Mouse (Mus musculus): ENCODE results near the gene Babam2. TPM values are rescaled to one million over a fixed set of nuclear protein-coding genes. Genes with fewer than 3 reads are reported as not detected.

The Babam2 gene
- polyA plus RNA-seq, 1 experiment from 2014 or later, result 69.4 TPM

GRCm38 (mm10) chr5:31816082-31816481 lies 118.6 kb downstream of the Babam2 start:
- Histone ChIP-seq H3K4me2 (replicated peaks; ENCODE audit: low read depth, low read length) (no peak overlapping the region), H3K4me1 (ENCODE audit: insufficient read depth, low read length) (peaks cover 32% of the 10 kb centered on the region), H3K9ac (replicated peaks; ENCODE audit: low read length) (no peak overlapping the region), H3K27ac (ENCODE audit: low read length) (no peak overlapping the region), H3K36me3 (ENCODE audit: insufficient read depth, low read length) (no peaks in the 10 kb centered on the region), H3K27me3 (ENCODE audit: insufficient read depth, low read length) (no peaks in the 10 kb centered on the region), H3K9me3 (ENCODE audit: low read length) (no peaks in the 10 kb centered on the region), H3K4me3 (ENCODE audit: low read length) (no peak overlapping the region)
- ATAC-seq (ENCODE audit: low FRiP score, low TSS enrichment), result no peak
- WGBS, result 70% methylated on average over 1 of the region's 1 CpGs

- no peaks in the 10 kb centered on the region for H3K27me3 ChIP-seq (ENCODE audit: insufficient read depth, low read length)
- ATAC-seq (ENCODE audit: low FRiP score, low TSS enrichment), result no peak
- no peak overlapping the region for H3K9ac ChIP-seq (replicated peaks; ENCODE audit: low read length)
- H3K27ac ChIP-seq (ENCODE audit: low read length), result no peak overlapping the region
- no peak overlapping the region for H3K4me3 ChIP-seq (ENCODE audit: low read length)
- no peaks in the 10 kb centered on the region for H3K36me3 ChIP-seq (ENCODE audit: insufficient read depth, low read length)
- WGBS, result 80% methylated on average over 3 of the region's 3 CpGs
- no peak overlapping the region for H3K4me2 ChIP-seq (replicated peaks; ENCODE audit: low read depth, low read length)
- no peaks in the 10 kb centered on the region for H3K9me3 ChIP-seq (ENCODE audit: low read length)
- peaks cover 9% of the 10 kb centered on the region for H3K4me1 ChIP-seq (ENCODE audit: insufficient read depth, low read length)
Observed at GRCm38 (mm10) chr5:31820801-31821200, 123.3 kb downstream of the Babam2 start.

GRCm38 (mm10) chr5:31821204-31821603 lies 123.7 kb downstream of the Babam2 start:
- WGBS, result 96% methylated on average over 1 of the region's 1 CpGs
- no peak overlapping the region for H3K4me2 ChIP-seq (replicated peaks; ENCODE audit: low read depth, low read length)
- no peak overlapping the region for H3K9ac ChIP-seq (replicated peaks; ENCODE audit: low read length)
- H3K9me3 ChIP-seq (ENCODE audit: low read length), result no peaks in the 10 kb centered on the region
- no peak overlapping the region for H3K27ac ChIP-seq (ENCODE audit: low read length)
- no peak overlapping the region for H3K4me3 ChIP-seq (ENCODE audit: low read length)
- no peaks in the 10 kb centered on the region for H3K36me3 ChIP-seq (ENCODE audit: insufficient read depth, low read length)
- H3K4me1 ChIP-seq (ENCODE audit: insufficient read depth, low read length), result peaks cover 5% of the 10 kb centered on the region
- ATAC-seq (ENCODE audit: low FRiP score, low TSS enrichment), result no peak
- H3K27me3 ChIP-seq (ENCODE audit: insufficient read depth, low read length), result no peaks in the 10 kb centered on the region

- no peak overlapping the region for H3K9ac ChIP-seq (replicated peaks; ENCODE audit: low read length)
- no peaks in the 10 kb centered on the region for H3K9me3 ChIP-seq (ENCODE audit: low read length)
- H3K4me3 ChIP-seq (ENCODE audit: low read length), result no peak overlapping the region
- WGBS, result 65% methylated on average over 3 of the region's 3 CpGs
- H3K27ac ChIP-seq (ENCODE audit: low read length), result no peak overlapping the region
- peaks cover 3% of the 10 kb centered on the region; the same call in 1 of the 2 replicates for H3K4me1 ChIP-seq (ENCODE audit: insufficient read depth, low read length)
- no peaks in the 10 kb centered on the region for H3K36me3 ChIP-seq (ENCODE audit: insufficient read depth, low read length)
- no peak overlapping the region for H3K4me2 ChIP-seq (replicated peaks; ENCODE audit: low read depth, low read length)
- no peak for ATAC-seq (ENCODE audit: low FRiP score, low TSS enrichment)
- no peaks in the 10 kb centered on the region for H3K27me3 ChIP-seq (ENCODE audit: insufficient read depth, low read length)
Observed at GRCm38 (mm10) chr5:31823673-31824072, 126.2 kb downstream of the Babam2 start.

- no peaks in the 10 kb centered on the region for H3K36me3 ChIP-seq (ENCODE audit: insufficient read depth, low read length)
- H3K9me3 ChIP-seq (ENCODE audit: low read length), result no peaks in the 10 kb centered on the region
- 59% methylated on average over 2 of the region's 2 CpGs for WGBS
- no peak overlapping the region for H3K27ac ChIP-seq (ENCODE audit: low read length)
- no peak overlapping the region for H3K4me2 ChIP-seq (replicated peaks; ENCODE audit: low read depth, low read length)
- no peak for ATAC-seq (ENCODE audit: low FRiP score, low TSS enrichment)
- no peak overlapping the region for H3K4me3 ChIP-seq (ENCODE audit: low read length)
- no peak overlapping the region for H3K9ac ChIP-seq (replicated peaks; ENCODE audit: low read length)
- H3K4me1 ChIP-seq (ENCODE audit: insufficient read depth, low read length), result peaks cover 3% of the 10 kb centered on the region; the same call in 1 of the 2 replicates
- H3K27me3 ChIP-seq (ENCODE audit: insufficient read depth, low read length), result no peaks in the 10 kb centered on the region
Observed at GRCm38 (mm10) chr5:31824126-31824525, 126.6 kb downstream of the Babam2 start.

- no peaks in the 10 kb centered on the region for H3K9me3 ChIP-seq (ENCODE audit: low read length)
- no peaks in the 10 kb centered on the region for H3K36me3 ChIP-seq (ENCODE audit: insufficient read depth, low read length)
- H3K27ac ChIP-seq (ENCODE audit: low read length), result no peak overlapping the region
- H3K27me3 ChIP-seq (ENCODE audit: insufficient read depth, low read length), result no peaks in the 10 kb centered on the region
- ATAC-seq (ENCODE audit: low FRiP score, low TSS enrichment), result no peak
- peaks cover 3% of the 10 kb centered on the region; the same call in 1 of the 2 replicates for H3K4me1 ChIP-seq (ENCODE audit: insufficient read depth, low read length)
- WGBS, result 92% methylated on average over 5 of the region's 5 CpGs
- no peak overlapping the region for H3K4me2 ChIP-seq (replicated peaks; ENCODE audit: low read depth, low read length)
- H3K4me3 ChIP-seq (ENCODE audit: low read length), result no peak overlapping the region
- H3K9ac ChIP-seq (replicated peaks; ENCODE audit: low read length), result no peak overlapping the region
Observed at GRCm38 (mm10) chr5:31827304-31827703, 129.8 kb downstream of the Babam2 start.

GRCm38 (mm10) chr5:31827896-31828295 lies 130.4 kb downstream of the Babam2 start:
- no peak overlapping the region for H3K27ac ChIP-seq (ENCODE audit: low read length)
- H3K4me3 ChIP-seq (ENCODE audit: low read length), result no peak overlapping the region
- H3K9me3 ChIP-seq (ENCODE audit: low read length), result no peaks in the 10 kb centered on the region
- no peaks in the 10 kb centered on the region for H3K36me3 ChIP-seq (ENCODE audit: insufficient read depth, low read length)
- peaks cover 3% of the 10 kb centered on the region; the same call in 1 of the 2 replicates for H3K4me1 ChIP-seq (ENCODE audit: insufficient read depth, low read length)
- 88% methylated on average over 5 of the region's 5 CpGs for WGBS
- H3K9ac ChIP-seq (replicated peaks; ENCODE audit: low read length), result no peak overlapping the region
- H3K27me3 ChIP-seq (ENCODE audit: insufficient read depth, low read length), result no peaks in the 10 kb centered on the region
- ATAC-seq (ENCODE audit: low FRiP score, low TSS enrichment), result no peak
- H3K4me2 ChIP-seq (replicated peaks; ENCODE audit: low read depth, low read length), result no peak overlapping the region

- WGBS, result 95% methylated on average over 10 of the region's 10 CpGs
- H3K4me3 ChIP-seq (ENCODE audit: low read length), result no peak overlapping the region
- H3K4me1 ChIP-seq (ENCODE audit: insufficient read depth, low read length), result peaks cover under 1% of the 10 kb centered on the region; the same call in 1 of the 2 replicates
- no peak overlapping the region for H3K9ac ChIP-seq (replicated peaks; ENCODE audit: low read length)
- H3K36me3 ChIP-seq (ENCODE audit: insufficient read depth, low read length), result no peaks in the 10 kb centered on the region
- no peak overlapping the region for H3K27ac ChIP-seq (ENCODE audit: low read length)
- H3K27me3 ChIP-seq (ENCODE audit: insufficient read depth, low read length), result no peaks in the 10 kb centered on the region
- no peak overlapping the region for H3K4me2 ChIP-seq (replicated peaks; ENCODE audit: low read depth, low read length)
- H3K9me3 ChIP-seq (ENCODE audit: low read length), result no peaks in the 10 kb centered on the region; the same call in 1 of the 2 replicates
- no peak for ATAC-seq (ENCODE audit: low FRiP score, low TSS enrichment)
Observed at GRCm38 (mm10) chr5:31828747-31829146, 131.3 kb downstream of the Babam2 start.

GRCm38 (mm10) chr5:31829588-31829987 lies 132.1 kb downstream of the Babam2 start:
- Histone ChIP-seq H3K27me3 (ENCODE audit: insufficient read depth, low read length) (no peaks in the 10 kb centered on the region), H3K27ac (ENCODE audit: low read length) (no peak overlapping the region), H3K4me1 (ENCODE audit: insufficient read depth, low read length) (no peaks in the 10 kb centered on the region), H3K9ac (replicated peaks; ENCODE audit: low read length) (no peak overlapping the region), H3K4me2 (replicated peaks; ENCODE audit: low read depth, low read length) (no peak overlapping the region), H3K9me3 (ENCODE audit: low read length) (peaks cover 3% of the 10 kb centered on the region), H3K4me3 (ENCODE audit: low read length) (no peak overlapping the region), H3K36me3 (ENCODE audit: insufficient read depth, low read length) (no peaks in the 10 kb centered on the region)
- 44% methylated on average over 1 of the region's 1 CpGs for WGBS
- ATAC-seq (ENCODE audit: low FRiP score, low TSS enrichment), result no peak

- H3K36me3 ChIP-seq (ENCODE audit: insufficient read depth, low read length), result no peaks in the 10 kb centered on the region
- H3K27ac ChIP-seq (ENCODE audit: low read length), result no peak overlapping the region
- H3K4me3 ChIP-seq (ENCODE audit: low read length), result no peak overlapping the region
- H3K27me3 ChIP-seq (ENCODE audit: insufficient read depth, low read length), result no peaks in the 10 kb centered on the region
- H3K9ac ChIP-seq (replicated peaks; ENCODE audit: low read length), result no peak overlapping the region
- no peak for ATAC-seq (ENCODE audit: low FRiP score, low TSS enrichment)
- H3K4me1 ChIP-seq (ENCODE audit: insufficient read depth, low read length), result no peaks in the 10 kb centered on the region
- H3K4me2 ChIP-seq (replicated peaks; ENCODE audit: low read depth, low read length), result no peak overlapping the region
- peaks cover 9% of the 10 kb centered on the region for H3K9me3 ChIP-seq (ENCODE audit: low read length)
- 45% methylated on average over 1 of the region's 1 CpGs for WGBS
Observed at GRCm38 (mm10) chr5:31831587-31831986, 134.1 kb downstream of the Babam2 start.
